28 mouse cellular contexts compared by ENCODE assay signal in genomic region chr16:95385299-95385973, GRCm38 (mm10).
A peak's percentile ranks its signal among the peaks of the same experiment; 100 is the strongest.
DNase-seq lines count a peak whose midpoint lies in the region; ATAC-seq and TF ChIP-seq lines count a peak whose summit lies in the region.
"Had no signal": no experiment of that assay in that cellular context is flagged by ENCODE, and none has a peak within 500 bp of the region (broad histone marks: within the 10 kb centered on the region; RNA-seq: fewer than 3 reads in every experiment).

No protein-coding gene starts in this region.

- TF ChIP-seq EP300 in heart, adult 2 months (IDR thresholded peaks at IDR 0.05; ENCODE audit: insufficient read depth, low read depth, low read length) = no peak
- TF ChIP-seq EP300 in heart, postnatal 0 days (IDR thresholded peaks at IDR 0.05; ENCODE audit: low read depth) = no peak

- no peaks in the 10 kb centered on the region for H3K79me2 ChIP-seq in heart, adult 2 months (replicated peaks; ENCODE audit: control insufficient read depth, insufficient read depth, low read length)

- 75% methylated on average over 7 of the region's 7 CpGs for WGBS in heart, embryonic 11.5 days (ENCODE audit: insufficient replicate concordance)
- 69% methylated on average over 7 of the region's 7 CpGs for WGBS in heart, adult 2 months
- 64% methylated on average over 7 of the region's 7 CpGs for WGBS in heart, postnatal 0 days
- WGBS in forebrain, embryonic 14.5 days = 89% methylated on average over 7 of the region's 7 CpGs

- H3K4me2 ChIP-seq in heart, embryonic 11.5 days = no peak overlapping the region
- H3K4me2 ChIP-seq in heart, postnatal 0 days (ENCODE audit: low read depth, low read length) = no peak overlapping the region
- H3K4me2 ChIP-seq in forebrain, embryonic 14.5 days (ENCODE audit: low read length) = no peak overlapping the region
- H3K4me2 ChIP-seq: forebrain, embryonic 13.5 days; kidney, embryonic 15.5 days; limb, embryonic 13.5 days; liver, embryonic 12.5 days; neural tube, embryonic 15.5 days had no signal

- TF ChIP-seq CTCF in heart, adult 2 months (IDR thresholded peaks at IDR 0.05) = no peak
- no peak for TF ChIP-seq CTCF in heart, postnatal 0 days (IDR thresholded peaks at IDR 0.05; ENCODE audit: low read depth)

- ATAC-seq in heart, embryonic 11.5 days (replicated peaks; ENCODE audit: insufficient number of reproducible peaks, low FRiP score, low TSS enrichment) = no peak
- peak; percentile 76 for ATAC-seq in heart, postnatal 0 days (ENCODE audit: insufficient read depth, low read depth)
- peak; percentile 55 for ATAC-seq in common myeloid progenitor, adult 5-6 weeks (replicated peaks; ENCODE audit: low read depth, poor library complexity, severe bottlenecking)
- ATAC-seq in megakaryocyte-erythroid progenitor cell, adult 5-6 weeks (replicated peaks; ENCODE audit: low FRiP score, low TSS enrichment, poor library complexity, severe bottlenecking) = peak; percentile 62
- ATAC-seq in forebrain, embryonic 14.5 days = no peak
- ATAC-seq: activated CD4-positive, CD25-positive, alpha-beta regulatory T cell, adult 4 months; CD4-positive, CD25-positive, alpha-beta regulatory T cell, adult 4 months; forebrain, embryonic 13.5 days; liver, embryonic 12.5 days; midbrain, embryonic 16.5 days had no signal

- intact Hi-C loops in heart, adult 2 months (cut with DNase I) = no loop called here
- intact Hi-C loops in heart, postnatal 14 days (cut with DNase I) = no loop called here

- no peaks in the 10 kb centered on the region for H3K9me3 ChIP-seq in heart, embryonic 11.5 days (replicated peaks; ENCODE audit: control insufficient read depth, low read length)
- no peaks in the 10 kb centered on the region for H3K9me3 ChIP-seq in heart, postnatal 0 days (replicated peaks; ENCODE audit: control insufficient read depth, low read length)
- H3K9me3 ChIP-seq in forebrain, embryonic 14.5 days (replicated peaks; ENCODE audit: control insufficient read depth, low read length) = no peaks in the 10 kb centered on the region
- H3K9me3 ChIP-seq: forebrain, embryonic 13.5 days; kidney, embryonic 15.5 days; liver, embryonic 12.5 days; neural tube, embryonic 15.5 days had no signal

- H3K4me3 ChIP-seq in heart, embryonic 11.5 days (ENCODE audit: low read depth, low read length) = no peak overlapping the region
- H3K4me3 ChIP-seq in heart, adult 2 months = no peak overlapping the region
- no peak overlapping the region for H3K4me3 ChIP-seq in heart, postnatal 0 days (ENCODE audit: low read depth, low read length)
- no peak overlapping the region for H3K4me3 ChIP-seq in forebrain, embryonic 14.5 days (ENCODE audit: low read depth, low read length)
- H3K4me3 ChIP-seq: forebrain, embryonic 13.5 days; kidney, embryonic 15.5 days; limb, embryonic 13.5 days; liver, embryonic 12.5 days; neural tube, embryonic 15.5 days had no signal

- H3K27me3 ChIP-seq in heart, embryonic 11.5 days (ENCODE audit: control insufficient read depth, insufficient read depth, low read length) = no peaks in the 10 kb centered on the region
- H3K27me3 ChIP-seq in heart, adult 2 months (ENCODE audit: control insufficient read depth, insufficient read depth, low read length) = no peaks in the 10 kb centered on the region
- H3K27me3 ChIP-seq in heart, postnatal 0 days (ENCODE audit: control insufficient read depth, insufficient read depth, low read length) = no peaks in the 10 kb centered on the region
- H3K27me3 ChIP-seq in forebrain, embryonic 14.5 days (replicated peaks; ENCODE audit: control insufficient read depth, insufficient read depth, low read length) = no peaks in the 10 kb centered on the region
- H3K27me3 ChIP-seq: forebrain, embryonic 13.5 days; kidney, embryonic 15.5 days; limb, embryonic 13.5 days; liver, embryonic 12.5 days; neural tube, embryonic 15.5 days had no signal

- H3K27ac ChIP-seq in heart, embryonic 11.5 days (ENCODE audit: low read depth, low read length) = peak overlapping the region; percentile 57
- no peak overlapping the region for H3K27ac ChIP-seq in heart, adult 2 months
- H3K27ac ChIP-seq in heart, postnatal 0 days (ENCODE audit: low read depth) = 0 out of 2 replicates have a peak overlapping the region, but pooled peaks have one; percentile 22
- H3K27ac ChIP-seq in forebrain, embryonic 14.5 days (ENCODE audit: low read depth, low read length) = no peak overlapping the region
- H3K27ac ChIP-seq: forebrain, embryonic 13.5 days; kidney, embryonic 15.5 days; limb, embryonic 13.5 days; liver, embryonic 12.5 days; neural tube, embryonic 15.5 days had no signal

- TF ChIP-seq POLR2A in heart, adult 2 months (IDR thresholded peaks at IDR 0.05; ENCODE audit: insufficient read depth, low read depth, low read length) = no peak

- H3K36me3 ChIP-seq in heart, embryonic 11.5 days (ENCODE audit: control insufficient read depth, insufficient read depth, low read length) = no peaks in the 10 kb centered on the region
- H3K36me3 ChIP-seq in heart, adult 2 months (ENCODE audit: control insufficient read depth, insufficient read depth, low read length) = peaks cover 3% of the 10 kb centered on the region
- H3K36me3 ChIP-seq in heart, postnatal 0 days (replicated peaks; ENCODE audit: control insufficient read depth, insufficient read depth, low read length) = 0 out of 2 replicates have a peak, but pooled peaks cover 5% of the 10 kb centered on the region
- H3K36me3 ChIP-seq in forebrain, embryonic 14.5 days (ENCODE audit: control insufficient read depth, insufficient read depth, low read length) = no peaks in the 10 kb centered on the region
- H3K36me3 ChIP-seq: kidney, embryonic 15.5 days; liver, embryonic 12.5 days; neural tube, embryonic 15.5 days had no signal

- H3K9ac ChIP-seq in heart, embryonic 11.5 days (ENCODE audit: low read depth, low read length) = no peak overlapping the region
- H3K9ac ChIP-seq in heart, adult 2 months (ENCODE audit: low read depth, low read length) = no peak overlapping the region
- no peak overlapping the region for H3K9ac ChIP-seq in heart, postnatal 0 days (replicated peaks; ENCODE audit: low read depth, low read length)
- H3K9ac ChIP-seq in forebrain, embryonic 14.5 days (ENCODE audit: low read length) = no peak overlapping the region
- H3K9ac ChIP-seq: forebrain, embryonic 13.5 days; kidney, embryonic 15.5 days; limb, embryonic 13.5 days; liver, embryonic 12.5 days; neural tube, embryonic 15.5 days had no signal

- H3K4me1 ChIP-seq in heart, embryonic 11.5 days (ENCODE audit: control insufficient read depth, insufficient read depth, low read length) = peaks cover 17% of the 10 kb centered on the region
- H3K4me1 ChIP-seq in heart, adult 2 months (ENCODE audit: control insufficient read depth, insufficient read depth, low read length) = peaks cover 6% of the 10 kb centered on the region
- peaks cover 21% of the 10 kb centered on the region for H3K4me1 ChIP-seq in heart, postnatal 0 days (ENCODE audit: control insufficient read depth, insufficient read depth)
- no peaks in the 10 kb centered on the region for H3K4me1 ChIP-seq in forebrain, embryonic 14.5 days (ENCODE audit: control insufficient read depth, insufficient read depth, low read length)
- H3K4me1 ChIP-seq: forebrain, embryonic 13.5 days; kidney, embryonic 15.5 days; limb, embryonic 13.5 days had no signal

- DNase-seq in heart, adult 2 months = no peak
- DNase-seq in heart, postnatal 0 days (ENCODE audit: low spot score) = no peak
- DNase-seq in heart, postnatal 14 days = no peak
- DNase-seq in forebrain, embryonic 14.5 days (ENCODE audit: low spot score) = no peak
- DNase-seq in adrenal gland, adult 2 months = no peak
- DNase-seq: adrenal gland, postnatal 10 days; cerebellum, adult 18-20 months; cerebellum, postnatal 25 days; gastrocnemius, postnatal 14 days; kidney, adult 11 months; kidney, postnatal 4 days; layer of hippocampus, adult 9-11 months; lung, postnatal 10 days; right cerebral cortex, adult 18-20 months; right cerebral cortex, postnatal 4 days; thymus, adult 18-20 months; thymus, postnatal 36 days had no signal

Comparison
In these comparisons a context has a peak if more than half of its experiments do, and no peak if none do; other contexts are left out.
1. ATAC-seq: peak in heart, postnatal 0 days (single experiment), common myeloid progenitor, adult 5-6 weeks (single experiment) and megakaryocyte-erythroid progenitor cell, adult 5-6 weeks (single experiment); none in heart, embryonic 11.5 days (single experiment) and forebrain, embryonic 14.5 days (single experiment).
2. H3K27ac ChIP-seq: peak in heart, embryonic 11.5 days (single experiment) and heart, postnatal 0 days (single experiment); none in heart, adult 2 months (single experiment) and forebrain, embryonic 14.5 days (single experiment).